Mouse (Mus musculus): ENCODE results near the gene Grik4. TPM values are rescaled to one million over a fixed set of nuclear protein-coding genes. Genes with fewer than 3 reads are reported as not detected.

Gene Grik4
- total RNA-seq, 2 experiments from 2014 or later = 17.7 to 18.3 TPM

GRCm38 (mm10) chr9:42486913-42487312 lies 457.4 kb downstream of the Grik4 start:
- TF ChIP-seq CTCF (IDR thresholded peaks at IDR 0.05) = no peak
- no peak for DNase-seq (ENCODE audit: extremely low spot score in 1 of 2, low spot score in 2 of 2)
- intact Hi-C loops (cut with DNase I) = no loop called here

GRCm38 (mm10) chr9:42484667-42485066 lies 459.6 kb downstream of the Grik4 start:
- Histone ChIP-seq H3K4me3 (no peak overlapping the region), H3K27ac (no peak overlapping the region)
- DNase-seq (ENCODE audit: extremely low spot score in 1 of 2, low spot score in 2 of 2) = no peak
- intact Hi-C loops (cut with DNase I) = no loop called here
- no peak for TF ChIP-seq CTCF (IDR thresholded peaks at IDR 0.05)

More at GRCm38 (mm10) chr9:42486913-42487312, 457.4 kb downstream of the Grik4 start:
- Histone ChIP-seq H3K27ac (no peak overlapping the region), H3K4me3 (no peak overlapping the region)

DNA sequence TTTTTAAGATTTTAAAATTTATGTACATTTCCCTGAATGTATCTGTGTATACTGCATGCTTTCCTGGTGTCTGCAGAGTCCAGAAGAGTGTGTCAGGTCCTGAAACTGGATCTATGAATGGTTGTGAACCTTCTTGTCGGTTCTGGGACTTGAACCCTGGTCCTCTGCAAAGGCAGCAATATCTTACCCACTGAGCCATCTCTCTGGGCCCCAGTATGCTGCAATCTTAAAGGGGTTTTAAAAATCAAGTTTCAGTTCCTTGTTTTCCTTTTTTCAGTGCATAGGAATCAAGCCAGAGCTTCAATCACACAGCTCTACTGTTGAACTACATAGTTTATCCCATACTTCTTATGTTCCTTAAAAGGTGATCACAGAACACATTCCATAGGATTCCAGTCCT lies 461.3 kb downstream of the Grik4 start:
- no peak for TF ChIP-seq CTCF (IDR thresholded peaks at IDR 0.05)

DNA sequence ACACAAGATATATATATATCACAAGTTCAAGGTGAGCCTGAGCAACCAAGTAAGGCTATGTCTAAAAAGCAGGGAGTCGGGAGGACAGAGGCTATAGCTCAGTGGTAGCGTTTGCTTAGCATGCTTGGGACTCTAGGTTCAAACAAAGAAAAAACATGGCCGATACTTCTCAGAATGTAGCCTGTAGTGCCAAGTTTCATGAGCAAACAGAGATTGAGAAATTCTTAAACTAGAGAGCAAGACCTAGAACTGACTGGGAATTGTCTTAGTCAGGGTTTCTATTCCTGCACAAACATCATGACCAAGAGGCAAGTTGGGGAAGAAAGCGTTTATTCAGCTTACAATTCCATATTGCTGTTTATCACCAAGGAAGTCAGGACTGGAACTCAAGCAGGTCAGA lies 468.1 kb downstream of the Grik4 start:
- H3K4me3 ChIP-seq = no peak overlapping the region
- DNase-seq (ENCODE audit: extremely low spot score in 1 of 2, low spot score in 2 of 2) = no peak
- no peak for TF ChIP-seq CTCF (IDR thresholded peaks at IDR 0.05)
- intact Hi-C loops (cut with DNase I) = no loop called here
- no peak overlapping the region for H3K27ac ChIP-seq

More for the DNA sequence above, 461.3 kb downstream of the Grik4 start:
- Histone ChIP-seq H3K4me3 (no peak overlapping the region), H3K27ac (no peak overlapping the region)
- intact Hi-C loops (cut with DNase I) = no loop called here
- no peak for DNase-seq (ENCODE audit: extremely low spot score in 1 of 2, low spot score in 2 of 2)

GRCm38 (mm10) chr9:42474244-42474643 lies 470.0 kb downstream of the Grik4 start:
- intact Hi-C loops (cut with DNase I) = no loop called here
- TF ChIP-seq CTCF (IDR thresholded peaks at IDR 0.05) = no peak
- H3K27ac ChIP-seq = no peak overlapping the region
- no peak for DNase-seq (ENCODE audit: extremely low spot score in 1 of 2, low spot score in 2 of 2)
- no peak overlapping the region for H3K4me3 ChIP-seq

GRCm38 (mm10) chr9:42471921-42472747 lies 472.2 kb downstream of the Grik4 start:
- intact Hi-C loops (cut with DNase I) = no loop called here
- DNase-seq (ENCODE audit: extremely low spot score in 1 of 2, low spot score in 2 of 2) = peak; percentile 91 to 93
- H3K27ac ChIP-seq = peak overlapping the region; percentile 90
- no peak for TF ChIP-seq CTCF (IDR thresholded peaks at IDR 0.05)
- peak overlapping the region; percentile 80 for H3K4me3 ChIP-seq

- peak overlapping the region; percentile 90; the same call in 1 of the 2 replicates for H3K27ac ChIP-seq
- no peak for TF ChIP-seq CTCF (IDR thresholded peaks at IDR 0.05)
- DNase-seq (ENCODE audit: extremely low spot score in 1 of 2, low spot score in 2 of 2) = peak in 1 of 2 experiments; percentile 35
- H3K4me3 ChIP-seq = peak overlapping the region; percentile 80
- intact Hi-C loops (cut with DNase I) = no loop called here
Measured at GRCm38 (mm10) chr9:42471214-42471613, 473.1 kb downstream of the Grik4 start.

GRCm38 (mm10) chr9:42469323-42469722 lies 475.0 kb downstream of the Grik4 start:
- no peak for TF ChIP-seq CTCF (IDR thresholded peaks at IDR 0.05)
- Histone ChIP-seq H3K4me3 (no peak overlapping the region), H3K27ac (no peak overlapping the region)
- intact Hi-C loops (cut with DNase I) = no loop called here
- DNase-seq (ENCODE audit: extremely low spot score in 1 of 2, low spot score in 2 of 2) = no peak

DNA sequence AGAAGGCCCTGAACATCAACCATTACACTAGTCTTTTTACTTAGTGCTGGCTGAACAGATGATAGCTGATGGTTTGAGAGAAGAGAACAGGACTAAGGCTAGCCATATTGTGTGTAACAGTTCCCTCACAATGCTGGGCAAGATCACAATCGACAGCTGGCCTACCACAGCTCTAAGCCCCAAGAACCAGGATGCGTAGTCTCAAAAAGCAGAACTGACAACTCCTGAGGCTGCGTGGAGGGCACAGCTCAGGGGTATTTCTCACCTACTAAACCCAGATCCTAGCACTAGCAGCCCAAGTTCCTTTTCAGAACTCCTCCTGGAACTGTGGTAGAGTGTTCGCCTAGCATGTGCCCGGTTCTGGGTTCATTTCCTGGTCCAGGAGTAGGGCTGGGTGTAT lies 475.9 kb downstream of the Grik4 start:
- H3K27ac ChIP-seq = no peak overlapping the region
- DNase-seq (ENCODE audit: extremely low spot score in 1 of 2, low spot score in 2 of 2) = no peak

More for the DNA sequence above, 475.9 kb downstream of the Grik4 start:
- intact Hi-C loops (cut with DNase I) = no loop called here
- no peak overlapping the region for H3K4me3 ChIP-seq
- no peak for TF ChIP-seq CTCF (IDR thresholded peaks at IDR 0.05)

Small RNA genes within 50 kb of the gene (microRNA-seq; reads per million reads assigned to microRNA genes)
- gene Gm27509 = 0 reads per million in 2 experiments

Other genes starting within 250 kb of the Grik4 start
- gene Arhgef12, start 162.7 kb upstream of the Grik4 start, total RNA-seq (2021) = 100 to 1,000 TPM; 162 to 164 TPM
- 10 to 100 TPM; 15.6 to 16.8 TPM for gene Tmem136, start 172.1 kb upstream of the Grik4 start, total RNA-seq (2021)

All from left cerebral cortex, adult 2 months (tissue).